Mouse (Mus musculus) embryonic facial prominence, embryonic 10.5 days (tissue): ENCODE data around the gene Osbpl5. TPM values are rescaled to one million over a fixed set of nuclear protein-coding genes. Genes with fewer than 3 reads are reported as not detected.
"Not testable (repeated sequence)": the region's sequence is repeated elsewhere in the genome, so short reads cannot be mapped to it uniquely, and the experiment has no call there.

Source experiments
- DNase-seq: peaks from one replicate; pipeline ENCODE4 v3.0.0-alpha.2; 2017; ENCODE audit warnings: low spot score
- H3K27ac ChIP-seq: fragments of 300-500 bp; sonication (generic); replicated peaks from 2 replicates; pipeline ENCODE4 v1.5.1; 2016; ENCODE audit warnings: mild to moderate bottlenecking
- H3K27me3 ChIP-seq: fragments of 300-500 bp; sonication (generic); replicated peaks from 2 replicates; pipeline ENCODE4 v1.6.1; 2016; ENCODE audit warnings: low read depth, mild to moderate bottlenecking; ENCODE audit not compliant: poor library complexity, severe bottlenecking
- H3K36me3 ChIP-seq: fragments of 300-500 bp; sonication (generic); replicated peaks from 2 replicates; pipeline ENCODE4 v1.6.1; 2016; ENCODE audit warnings: mild to moderate bottlenecking, moderate library complexity
- H3K4me1 ChIP-seq: fragments of 300-500 bp; sonication (generic); 2 replicates; pipeline ENCODE4 v1.6.1; 2016
- H3K4me3 ChIP-seq: fragments of 300-500 bp; sonication (generic); 2 replicates; pipeline ENCODE4 v1.5.1; 2016; ENCODE audit warnings: mild to moderate bottlenecking, moderate library complexity
- H3K9me3 ChIP-seq: fragments of 300-500 bp; sonication (generic); 2 replicates; pipeline ENCODE4 v1.6.1; 2016; ENCODE audit warnings: mild to moderate bottlenecking
- WGBS: fragments of 180-500 bp; shearing (Covaris S2); methylation state at CpG from one replicate; pipeline ENCODE4 v1.1.7; 2016; 5-methylcytosine and 5-hydroxymethylcytosine counted together
- microRNA-seq: library from miRNA; unstranded; fragments of <30 nt; microRNA quantifications from one replicate; pipeline ENCODE4, GENCODE M21; 2017
- polyA plus RNA-seq: library from polyadenylated mRNA; unstranded; fragments of >200 nt; fragmentation: Nextera tagmentation; extraction: Ambion mirVana; gene quantifications from 2 replicates; pipeline ENCODE4 v1.2.1, GENCODE M21; 2016

Osbpl5 gene
- polyA plus RNA-seq, 1 experiment from 2014 or later: 16.8 TPM

- peak overlapping the region; percentile 82 for H3K4me3 ChIP-seq
- WGBS: 59% methylated on average over 10 of the region's 10 CpGs
- H3K27me3 ChIP-seq: not testable (repeated sequence)
These were observed 106.9 kb downstream of the Osbpl5 start for GRCm38 (mm10) chr7:143649769-143650346.

GRCm38 (mm10) chr7:143649034-143649768, 107.6 kb downstream of the Osbpl5 start, which contains the start of gene Tnfrsf22:
TSS of gene Tnfrsf22 (minus strand) at chr7:143649661.
- WGBS: 3% methylated on average over 39 of the region's 39 CpGs
- Histone ChIP-seq H3K4me1 (no peaks in the 10 kb centered on the region), H3K27ac (peak within 1 kb of the TSS; percentile 83)

More at GRCm38 (mm10) chr7:143649769-143650346, 106.9 kb downstream of the Osbpl5 start:
- not testable (repeated sequence) for H3K4me1 ChIP-seq, DNase-seq, H3K36me3 ChIP-seq, H3K27ac ChIP-seq, H3K9me3 ChIP-seq

GRCm38 (mm10) chr7:143643949-143644348, 112.8 kb downstream of the Osbpl5 start:
- 89% methylated on average over 2 of the region's 2 CpGs for WGBS
- H3K4me3 ChIP-seq: not testable (repeated sequence)

More at GRCm38 (mm10) chr7:143649034-143649768, 107.6 kb downstream of the Osbpl5 start, which contains the start of gene Tnfrsf22:
- Histone ChIP-seq H3K36me3 (no peaks in the 10 kb centered on the region), H3K4me3 (peak within 1 kb of the TSS; percentile 82), H3K9me3 (peaks cover 9% of the 10 kb centered on the region; the same call in 1 of the 2 replicates), H3K27me3 (no peaks in the 10 kb centered on the region)
- DNase-seq: peak; percentile 89

More at GRCm38 (mm10) chr7:143643949-143644348, 112.8 kb downstream of the Osbpl5 start:
- H3K27me3 ChIP-seq, H3K27ac ChIP-seq, H3K4me1 ChIP-seq, H3K36me3 ChIP-seq, H3K9me3 ChIP-seq, DNase-seq: not testable (repeated sequence)

Small RNA genes within 50 kb of the gene (microRNA-seq; reads per million reads assigned to microRNA genes)
- gene Gm22064: not detected

Other genes starting within 250 kb of the Osbpl5 start
- 377 and 391 TPM in 2 replicates for gene Nap1l4, start 207.9 kb downstream of the Osbpl5 start, polyA plus RNA-seq
- gene Cars, start 156.9 kb downstream of the Osbpl5 start, polyA plus RNA-seq: 79.5 and 80.7 TPM in 2 replicates
- gene Tnfrsf26, start 128.3 kb downstream of the Osbpl5 start, polyA plus RNA-seq: 0.17 and 0.30 TPM in 2 replicates
- 9.7 and 12.2 TPM in 2 replicates for gene Tnfrsf22, start 107.3 kb downstream of the Osbpl5 start, polyA plus RNA-seq
- gene Tnfrsf23, start 71.1 kb downstream of the Osbpl5 start, polyA plus RNA-seq: 0.35 and 0.65 TPM in 2 replicates
- gene Mrgprg, start 10.0 kb upstream of the Osbpl5 start, polyA plus RNA-seq: not detected in 2 replicates
- gene Mrgpre, start 27.5 kb upstream of the Osbpl5 start, polyA plus RNA-seq: 1.8 TPM in 2 replicates
- 7.7 and 10.0 TPM in 2 replicates for gene Nadsyn1, start 65.9 kb upstream of the Osbpl5 start, polyA plus RNA-seq
- 68.3 and 79.2 TPM in 2 replicates for gene Dhcr7, start 66.2 kb upstream of the Osbpl5 start, polyA plus RNA-seq
- gene Gm498, start 109.9 kb upstream of the Osbpl5 start, polyA plus RNA-seq: not detected in 2 replicates
- 0.75 and 0.80 TPM in 2 replicates for gene Shank2, start 244.9 kb upstream of the Osbpl5 start, polyA plus RNA-seq